Mouse (Mus musculus) spleen, adult 2 months (tissue): Measurements from ENCODE around the gene Plxdc1.

Experiments
- CTCF ChIP-seq: fragments of 200-500 bp; IDR thresholded peaks from 2 replicates; pipeline ENCODE4 v1.5.1; 2011; ENCODE audit warnings: mild to moderate bottlenecking, inconsistent platforms; ENCODE audit not compliant: insufficient read depth, insufficient read length, insufficient replicate concordance; ENCODE audit errors: extremely low read depth
- POLR2A ChIP-seq: fragments of 200-500 bp; IDR thresholded peaks from 2 replicates; pipeline ENCODE4 v1.6.1; 2011; ENCODE audit warnings: low read depth, low read length, inconsistent platforms

DNA sequence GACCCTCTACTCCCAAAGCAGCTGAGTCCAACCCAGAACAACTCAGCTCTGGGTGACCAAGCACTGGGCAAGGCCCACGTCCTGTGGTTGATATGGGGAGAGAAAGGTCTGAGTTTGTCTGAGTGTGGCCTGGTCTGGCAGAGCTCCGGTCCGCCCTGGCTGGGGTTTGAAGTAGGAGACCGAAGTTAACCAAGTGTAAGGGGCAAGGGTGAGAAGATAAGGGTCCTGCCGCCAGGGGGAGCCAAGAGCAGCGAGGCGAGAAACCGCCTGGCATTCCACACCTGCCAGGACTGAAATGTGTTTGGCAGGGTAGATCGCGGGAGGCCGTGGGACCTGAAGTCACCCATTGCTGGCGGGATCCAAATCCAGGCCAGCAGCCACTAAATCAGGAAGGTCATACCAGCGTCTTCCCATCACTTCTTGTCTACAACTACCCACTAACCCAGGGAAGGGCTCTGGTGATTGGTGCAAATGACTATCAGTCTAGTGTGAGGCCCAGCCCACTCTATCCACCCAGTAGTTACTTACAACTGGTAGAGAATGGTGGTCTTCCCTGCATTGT, 8.4 kb upstream of the Plxdc1 start:
- peak; percentile 91 for TF ChIP-seq CTCF
- TF ChIP-seq POLR2A: no peak
